13 mouse cellular contexts compared by ENCODE assay signal in the genomic region with DNA sequence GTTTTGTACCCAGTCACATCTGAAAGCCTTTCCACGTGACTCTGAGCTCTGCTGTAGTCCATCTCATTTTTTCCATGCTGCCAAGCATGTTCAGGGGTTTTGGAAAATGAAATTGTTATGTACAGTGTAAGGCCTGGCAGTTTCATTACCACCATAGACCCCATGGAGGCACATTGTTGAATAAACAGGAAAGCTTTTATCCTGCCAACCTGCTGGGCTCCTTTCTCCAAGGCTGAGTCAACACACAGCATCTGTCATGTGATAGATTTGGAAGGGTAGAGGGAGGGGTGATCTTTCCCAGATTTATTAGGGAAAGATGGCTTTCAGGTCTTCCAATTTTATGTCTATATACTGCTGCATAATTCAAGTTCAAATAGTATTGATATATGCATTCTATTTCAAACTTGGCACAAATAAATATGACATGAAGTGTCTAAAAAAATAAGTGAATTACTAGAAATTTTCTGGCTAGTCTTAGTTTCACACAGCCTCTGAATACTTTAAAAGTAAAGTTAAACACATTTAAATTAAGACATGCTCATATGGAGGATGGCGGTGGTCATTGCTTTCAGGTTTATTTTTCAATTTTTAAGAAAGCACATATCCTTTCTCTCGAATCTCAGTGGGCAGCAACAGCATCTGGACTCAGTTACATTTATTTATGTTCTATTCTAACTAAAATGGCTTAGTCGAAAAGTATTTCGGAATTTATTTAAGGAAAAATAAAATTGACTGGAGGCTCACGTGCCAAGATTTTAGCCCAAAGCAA.
"Had no signal": no experiment of that assay in that cellular context is flagged by ENCODE, and none has a peak within 500 bp of the region (broad histone marks: within the 10 kb centered on the region; RNA-seq: fewer than 3 reads in every experiment).

No protein-coding gene starts in this region.

- H3K9me3 ChIP-seq: kidney, embryonic 15.5 days; limb, embryonic 13.5 days; liver, embryonic 15.5 days; midbrain, embryonic 15.5 days; neural tube, embryonic 12.5 days; stomach, embryonic 15.5 days had no signal

- H3K4me1 ChIP-seq: kidney, embryonic 15.5 days; liver, embryonic 15.5 days; midbrain, embryonic 15.5 days; neural tube, embryonic 12.5 days; stomach, embryonic 15.5 days had no signal

- H3K27me3 ChIP-seq: kidney, embryonic 15.5 days; limb, embryonic 13.5 days; liver, embryonic 15.5 days; midbrain, embryonic 15.5 days; neural tube, embryonic 12.5 days; stomach, embryonic 15.5 days had no signal

- H3K27ac ChIP-seq: kidney, embryonic 15.5 days; limb, embryonic 13.5 days; liver, embryonic 15.5 days; midbrain, embryonic 15.5 days; neural tube, embryonic 12.5 days; stomach, embryonic 15.5 days had no signal

- DNase-seq: kidney, postnatal 25 days; lung, embryonic 14.5 days; lung, postnatal 10 days; lung, postnatal 4 days; thymus, postnatal 4 days had no signal

- H3K4me2 ChIP-seq: kidney, embryonic 15.5 days; limb, embryonic 13.5 days; liver, embryonic 11.5 days; liver, embryonic 15.5 days; lung, embryonic 14.5 days; midbrain, embryonic 11.5 days; midbrain, embryonic 15.5 days; neural tube, embryonic 12.5 days; stomach, embryonic 15.5 days had no signal

- H3K9ac ChIP-seq: kidney, embryonic 15.5 days; limb, embryonic 13.5 days; liver, embryonic 15.5 days; lung, embryonic 14.5 days; midbrain, embryonic 15.5 days; neural tube, embryonic 12.5 days; stomach, embryonic 15.5 days had no signal

- H3K36me3 ChIP-seq: kidney, embryonic 15.5 days; limb, embryonic 13.5 days; liver, embryonic 15.5 days; midbrain, embryonic 15.5 days; neural tube, embryonic 12.5 days; stomach, embryonic 15.5 days had no signal

- ATAC-seq: midbrain, embryonic 15.5 days had no signal

- H3K4me3 ChIP-seq: kidney, embryonic 15.5 days; limb, embryonic 13.5 days; liver, embryonic 15.5 days; midbrain, embryonic 15.5 days; neural tube, embryonic 12.5 days; stomach, embryonic 15.5 days had no signal
